Mouse (Mus musculus) kidney, adult 8-10 months (tissue): ENCODE results near the gene Psg20.
"Not testable (repeated sequence)": the region's sequence is repeated elsewhere in the genome, so short reads cannot be mapped to it uniquely, and the experiment has no call there.

Experiments used
- DNase-seq, 2 experiments: peaks; one replicate each; pipeline ENCODE4 v3.0.0; 2022

Psg20 gene

DNA sequence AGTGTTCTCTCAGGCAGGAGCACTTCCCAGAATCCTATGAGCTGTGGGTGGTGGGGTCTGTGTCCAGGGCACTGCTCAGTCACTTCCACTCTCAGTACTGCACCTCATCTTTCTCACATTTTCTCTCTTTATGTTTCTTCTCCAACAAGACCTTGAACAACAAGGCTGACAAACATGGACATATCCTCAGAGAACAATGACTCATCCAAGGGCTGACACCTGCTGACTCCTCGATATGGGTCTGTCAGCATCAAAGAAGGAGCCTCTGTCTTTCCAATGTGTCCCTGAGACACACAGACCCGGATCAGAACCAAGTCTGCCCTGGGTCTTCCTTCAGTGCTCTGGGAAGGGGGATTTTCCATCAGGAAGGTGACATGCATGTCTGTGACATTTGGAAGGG lies at the start of gene Psg20:
Gene Psg20, minus strand, starts transcription at position 101 of the 400 bp plus-strand sequence.
- DNase-seq = no peak

DNA sequence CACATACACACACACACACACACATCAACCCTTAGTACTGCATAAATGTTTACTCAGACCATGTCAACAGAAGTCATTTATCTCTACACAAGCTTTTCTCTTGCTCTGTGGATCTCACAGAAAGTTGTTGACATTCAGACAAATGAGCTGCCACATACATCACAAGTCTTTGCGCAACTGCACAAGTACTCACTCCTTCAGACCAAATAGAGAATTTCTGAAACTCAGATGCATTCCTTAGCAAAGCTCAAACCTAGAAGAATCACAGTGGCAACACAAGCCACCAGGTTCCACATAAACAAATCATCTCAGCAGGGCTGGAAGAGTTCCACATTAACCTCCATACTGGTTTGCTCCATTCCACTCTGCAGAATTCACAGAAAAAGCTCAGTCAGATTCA lies 48.5 kb upstream of the Psg20 start:
- DNase-seq = no peak

GRCm38 (mm10) chr7:18733111-18733510 lies 47.1 kb upstream of the Psg20 start:
- no peak for DNase-seq

- DNase-seq = no peak
Measured at GRCm38 (mm10) chr7:18728391-18728790, 42.4 kb upstream of the Psg20 start.

- DNase-seq = not testable (repeated sequence)
Measured at GRCm38 (mm10) chr7:18725931-18726330, 39.9 kb upstream of the Psg20 start.

DNA sequence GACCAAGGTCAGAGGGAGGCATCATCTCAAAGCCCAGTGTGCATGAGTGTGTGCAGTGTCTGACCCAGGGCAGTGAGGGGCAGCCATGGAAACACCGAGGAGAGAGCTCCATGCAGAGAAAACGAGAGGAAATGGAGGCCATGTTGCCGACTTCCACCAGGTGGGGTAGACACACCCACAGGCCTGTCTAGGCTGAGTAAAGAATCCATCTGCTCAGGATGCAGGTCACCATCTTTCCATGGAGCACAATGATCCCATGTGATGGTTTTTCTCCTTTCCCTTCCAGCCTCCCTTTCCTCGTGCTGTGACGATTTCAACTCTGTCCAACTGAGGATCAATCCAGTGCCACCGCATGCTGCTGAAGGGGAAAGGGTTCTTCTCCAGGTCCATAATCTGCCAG lies 38.0 kb upstream of the Psg20 start:
- no peak for DNase-seq

- no peak for DNase-seq
Measured at GRCm38 (mm10) chr7:18717790-18718189, 31.8 kb upstream of the Psg20 start, which contains the start of gene Psg22. Gene Psg22 (plus strand): TSS chr7:18718090.

- DNase-seq = no peak
Measured at GRCm38 (mm10) chr7:18715546-18715945, 29.6 kb upstream of the Psg20 start.

- DNase-seq = no peak
Measured at GRCm38 (mm10) chr7:18710846-18711245, 24.9 kb upstream of the Psg20 start.

GRCm38 (mm10) chr7:18710331-18710730 lies 24.3 kb upstream of the Psg20 start:
- DNase-seq = not testable (repeated sequence)

DNA sequence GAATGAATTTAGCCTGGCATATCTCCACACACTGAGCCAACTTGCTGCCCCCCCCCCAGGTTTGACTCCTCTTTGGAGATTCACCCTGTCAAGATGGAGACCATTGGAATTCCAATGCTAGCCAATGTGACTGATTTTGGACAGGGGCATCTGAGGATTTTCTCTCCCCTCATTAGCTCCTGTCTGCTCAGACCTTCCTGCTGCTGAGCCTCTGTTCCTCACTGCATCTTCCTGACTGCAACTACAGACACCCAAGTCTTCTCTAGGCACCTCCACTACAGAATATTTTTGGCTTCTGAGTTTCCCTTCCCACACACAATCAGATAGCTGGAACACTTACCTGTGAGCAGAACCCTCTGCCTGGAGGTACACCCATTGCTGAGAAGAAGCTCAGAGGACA lies 399 bp downstream of the Psg20 start:
- no peak for DNase-seq

DNA sequence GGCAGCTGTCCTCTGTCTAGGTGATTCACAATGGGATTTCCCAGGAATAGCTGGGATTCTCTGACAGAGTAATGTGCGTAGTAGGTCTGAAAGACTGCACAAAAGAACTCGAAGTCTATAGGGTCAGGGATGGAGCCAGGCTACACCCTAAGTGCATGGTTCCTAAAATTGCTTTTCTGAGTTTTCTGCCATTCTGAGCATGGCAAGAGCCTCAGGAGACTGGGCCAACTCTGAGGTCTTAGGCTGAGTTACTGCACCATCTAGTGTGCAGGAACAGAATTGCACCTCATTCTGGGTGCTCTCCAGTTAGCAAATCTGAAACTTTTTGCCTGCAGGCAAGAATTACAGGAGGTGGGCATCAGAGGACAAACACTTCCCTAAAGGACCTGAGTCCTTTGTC lies 6.2 kb downstream of the Psg20 start:
- peak in 1 of 2 experiments; percentile 25 for DNase-seq

DNA sequence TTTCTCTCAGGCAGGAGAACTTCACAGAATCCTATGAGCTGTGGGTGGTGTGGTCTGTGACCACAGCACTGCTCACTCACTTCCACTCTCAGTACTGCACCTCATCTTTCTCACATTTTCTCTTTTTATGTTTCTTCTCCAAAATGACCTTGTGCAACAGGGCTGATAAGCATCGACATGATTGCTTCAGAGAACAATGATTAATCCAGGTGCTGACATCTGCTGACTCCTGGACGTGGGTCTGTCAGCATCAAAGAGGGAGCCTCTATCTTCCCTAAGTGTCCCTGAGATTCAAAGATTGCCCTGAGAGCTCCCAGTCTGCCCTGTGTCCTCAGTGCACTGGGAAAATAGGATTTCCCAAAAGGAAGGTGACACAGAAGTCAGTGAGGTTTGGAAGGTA lies 29.4 kb downstream of the Psg20 start, which contains the start of gene Psg21:
Gene Psg21, minus strand, starts transcription at position 101 of the 400 bp plus-strand sequence.
- DNase-seq = not testable (repeated sequence)

DNA sequence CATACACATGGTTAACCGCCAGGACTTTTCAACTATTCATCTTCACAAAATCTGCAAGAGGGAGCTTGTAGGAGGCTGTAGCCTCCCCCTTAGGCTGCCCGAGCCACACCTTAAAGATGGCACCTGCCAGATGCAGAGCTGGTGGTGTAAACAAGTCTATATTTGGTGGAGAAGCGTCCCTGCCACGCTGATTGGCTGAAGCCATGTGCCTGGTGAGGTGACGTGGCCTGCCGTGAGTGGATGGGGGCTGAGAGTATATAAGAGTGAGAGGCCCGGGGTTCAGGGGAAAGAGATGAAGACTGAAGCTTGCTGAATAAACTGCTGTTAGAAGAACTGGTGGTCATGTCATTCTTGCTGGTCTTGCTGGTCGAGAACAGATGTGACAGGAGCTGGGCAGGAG lies 59.1 kb downstream of the Psg20 start:
- not testable (repeated sequence) for DNase-seq
